Mouse (Mus musculus) heart, embryonic 15.5 days (tissue): ENCODE results near the gene Lpcat2. TPM values are rescaled to one million over a fixed set of nuclear protein-coding genes. Genes with fewer than 3 reads are reported as not detected.

Experiments
- ATAC-seq: fragments of 200-750 bp; cut with Nextera tagmentation; replicated peaks from 2 replicates; pipeline ENCODE4 v1.8.0; 2017; ENCODE audit warnings: low read depth, moderate TSS enrichment; ENCODE audit not compliant: insufficient number of reproducible peaks, insufficient read depth, low FRiP score
- H3K27ac ChIP-seq: fragments of 300-500 bp; sonication (generic); 2 replicates; pipeline ENCODE4 v1.5.1; 2015; ENCODE audit warnings: mild to moderate bottlenecking, inconsistent platforms
- H3K27me3 ChIP-seq: fragments of 300-500 bp; sonication (generic); 2 replicates; pipeline ENCODE4 v1.6.1; 2015; ENCODE audit warnings: inconsistent platforms
- H3K36me3 ChIP-seq: fragments of 300-500 bp; sonication (generic); 2 replicates; pipeline ENCODE4 v1.6.1; 2015; ENCODE audit warnings: mild to moderate bottlenecking, inconsistent platforms
- H3K4me1 ChIP-seq: fragments of 300-500 bp; sonication (generic); replicated peaks from 2 replicates; pipeline ENCODE4 v1.6.1; 2015; ENCODE audit warnings: inconsistent platforms
- H3K4me2 ChIP-seq: fragments of 300-500 bp; sonication (generic); 2 replicates; pipeline ENCODE4 v1.6.1; 2015; ENCODE audit warnings: inconsistent platforms, mild to moderate bottlenecking, moderate library complexity
- H3K4me3 ChIP-seq: fragments of 300-500 bp; sonication (generic); 2 replicates; pipeline ENCODE4 v1.5.1; 2015; ENCODE audit warnings: mild to moderate bottlenecking, inconsistent platforms
- H3K9ac ChIP-seq: fragments of 300-500 bp; sonication (generic); 2 replicates; pipeline ENCODE4 v1.6.1; 2015; ENCODE audit warnings: mild to moderate bottlenecking, inconsistent platforms
- H3K9me3 ChIP-seq: fragments of 300-500 bp; sonication (generic); replicated peaks from 2 replicates; pipeline ENCODE4 v1.6.1; 2016; ENCODE audit warnings: inconsistent platforms
- WGBS: fragments of 180-500 bp; shearing (Covaris S2); methylation state at CpG from one replicate; pipeline ENCODE4 v1.1.7; 2015; ENCODE audit warnings: mixed read lengths; 5-methylcytosine and 5-hydroxymethylcytosine counted together
- polyA plus RNA-seq: library from polyadenylated mRNA; unstranded; fragments of >200 nt; fragmentation: Nextera tagmentation; extraction: Ambion mirVana; gene quantifications from 2 replicates; pipeline ENCODE4 v1.2.1, GENCODE M21; 2015

Lpcat2 gene
- 4.0 and 8.2 TPM in 2 replicates for polyA plus RNA-seq

- WGBS: under 1% methylated on average over 50 of the region's 50 CpGs
- H3K4me3 ChIP-seq: peak within 1 kb of the TSS; percentile 66
- H3K27me3 ChIP-seq: peaks cover 14% of the 10 kb centered on the region; the same call in 1 of the 2 replicates
Observed at GRCm38 (mm10) chr8:92855171-92855894, at the start of gene Lpcat2. Gene Lpcat2, plus strand, starts transcription at chr8:92855339.

GRCm38 (mm10) chr8:92812773-92813172 lies 42.4 kb upstream of the Lpcat2 start:
- Histone ChIP-seq H3K9me3 (no peaks in the 10 kb centered on the region), H3K27ac (no peak overlapping the region), H3K4me2 (no peak overlapping the region), H3K4me1 (no peaks in the 10 kb centered on the region), H3K4me3 (no peak overlapping the region), H3K9ac (no peak overlapping the region), H3K27me3 (peaks cover 5% of the 10 kb centered on the region; the same call in 1 of the 2 replicates), H3K36me3 (no peaks in the 10 kb centered on the region)
- 73% methylated on average over 2 of the region's 2 CpGs for WGBS
- ATAC-seq: no peak

More at GRCm38 (mm10) chr8:92855171-92855894, at the start of gene Lpcat2:
- peak within 1 kb of the TSS; percentile 91 for H3K4me2 ChIP-seq
- H3K27ac ChIP-seq: no peak within 1 kb of the TSS
- peaks cover 6% of the 10 kb centered on the region; the same call in 1 of the 2 replicates for H3K4me1 ChIP-seq
- ATAC-seq: peak; percentile 45; the same call in 1 of the 2 replicates
- no peaks in the 10 kb centered on the region for H3K36me3 ChIP-seq
- H3K9me3 ChIP-seq: no peaks in the 10 kb centered on the region
- H3K9ac ChIP-seq: peak within 1 kb of the TSS; percentile 68

DNA sequence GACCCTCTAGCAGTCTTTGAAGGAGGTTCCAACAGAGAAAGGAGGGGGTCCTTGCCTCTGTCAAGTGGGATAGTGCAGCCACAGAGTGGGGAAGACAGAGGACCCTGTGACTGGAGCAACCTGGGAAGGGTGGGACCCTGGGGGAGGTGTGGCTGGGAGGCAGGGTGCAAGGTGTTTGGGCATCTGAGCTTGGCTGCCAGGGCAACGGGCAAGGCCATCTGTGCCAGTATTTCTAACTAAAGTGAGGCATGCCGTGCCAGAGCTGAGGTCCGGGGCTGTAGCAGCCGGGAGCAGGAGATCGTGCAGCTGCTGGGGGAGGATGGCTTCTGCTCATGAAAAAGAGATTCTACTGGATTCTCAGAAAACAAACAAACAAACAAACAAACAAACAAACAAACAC lies 39.5 kb upstream of the Lpcat2 start:
- Histone ChIP-seq H3K9ac (no peak overlapping the region), H3K27ac (no peak overlapping the region), H3K27me3 (peaks cover 5% of the 10 kb centered on the region; the same call in 1 of the 2 replicates), H3K4me3 (no peak overlapping the region), H3K9me3 (no peaks in the 10 kb centered on the region), H3K36me3 (no peaks in the 10 kb centered on the region), H3K4me2 (no peak overlapping the region), H3K4me1 (no peaks in the 10 kb centered on the region)
- 73% methylated on average over 5 of the region's 5 CpGs for WGBS
- ATAC-seq: no peak

- Histone ChIP-seq H3K27ac (no peak overlapping the region), H3K4me3 (no peak overlapping the region)
Observed at GRCm38 (mm10) chr8:92817928-92818818, 37.0 kb upstream of the Lpcat2 start.

DNA sequence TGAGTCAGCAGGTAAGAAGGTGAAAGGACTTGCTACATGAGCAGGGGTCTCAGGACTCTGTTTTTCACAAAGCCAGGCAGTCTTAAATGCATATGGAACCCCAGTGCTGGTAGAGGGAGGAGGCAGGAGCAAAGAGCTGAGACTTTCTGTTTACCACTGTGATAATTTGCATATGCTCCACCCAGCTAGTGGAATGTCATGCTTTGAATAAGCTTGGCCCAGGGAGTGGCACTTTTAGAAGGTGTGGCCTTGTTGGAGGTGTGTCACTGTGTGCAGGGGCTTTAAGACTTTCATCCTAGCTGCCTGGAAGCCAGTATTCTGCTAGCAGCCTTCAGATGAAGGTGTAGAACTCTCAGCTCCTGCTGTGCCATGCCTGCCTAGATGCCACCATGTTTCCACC lies 34.0 kb upstream of the Lpcat2 start:
- Histone ChIP-seq H3K36me3 (no peaks in the 10 kb centered on the region), H3K9me3 (no peaks in the 10 kb centered on the region), H3K27ac (no peak overlapping the region), H3K4me1 (peaks cover 4% of the 10 kb centered on the region; the same call in 1 of the 2 replicates), H3K4me2 (no peak overlapping the region), H3K4me3 (no peak overlapping the region), H3K27me3 (peaks cover 3% of the 10 kb centered on the region; the same call in 1 of the 2 replicates), H3K9ac (no peak overlapping the region)
- ATAC-seq: no peak

More at GRCm38 (mm10) chr8:92817928-92818818, 37.0 kb upstream of the Lpcat2 start:
- peak; percentile 62; the same call in 1 of the 2 replicates for ATAC-seq
- H3K9me3 ChIP-seq: no peaks in the 10 kb centered on the region
- H3K27me3 ChIP-seq: peaks cover 5% of the 10 kb centered on the region; the same call in 1 of the 2 replicates
- H3K9ac ChIP-seq: no peak overlapping the region
- H3K36me3 ChIP-seq: no peaks in the 10 kb centered on the region
- H3K4me1 ChIP-seq: no peaks in the 10 kb centered on the region
- WGBS: 18% methylated on average over 6 of the region's 6 CpGs
- no peak overlapping the region for H3K4me2 ChIP-seq

- Histone ChIP-seq H3K4me3 (no peak overlapping the region), H3K9me3 (no peaks in the 10 kb centered on the region), H3K4me1 (peaks cover 11% of the 10 kb centered on the region), H3K4me2 (no peak overlapping the region), H3K27me3 (peaks cover 7% of the 10 kb centered on the region), H3K9ac (no peak overlapping the region), H3K36me3 (no peaks in the 10 kb centered on the region), H3K27ac (no peak overlapping the region)
- WGBS: 65% methylated on average over 5 of the region's 5 CpGs
- ATAC-seq: no peak
Observed at GRCm38 (mm10) chr8:92822386-92822785, 32.8 kb upstream of the Lpcat2 start.

DNA sequence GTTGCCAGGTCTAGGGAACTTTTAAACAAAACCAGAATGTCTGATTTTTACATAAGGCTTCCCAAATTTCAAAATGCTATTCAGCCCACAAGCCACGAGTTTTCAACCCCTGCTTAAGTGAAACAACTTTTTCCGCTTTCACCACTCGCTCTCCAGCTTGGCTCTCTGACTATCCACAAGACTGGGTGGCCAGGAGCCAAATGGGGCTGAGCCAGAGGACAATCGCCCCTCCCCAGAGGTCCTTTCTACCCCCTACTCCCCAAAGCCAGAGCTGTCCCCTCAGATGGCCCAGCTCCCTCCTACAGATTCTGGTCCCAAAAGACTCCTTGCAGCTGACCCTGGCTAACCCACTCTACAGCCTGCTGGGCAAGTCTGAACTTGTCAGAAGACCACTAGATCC lies 29.1 kb upstream of the Lpcat2 start:
- H3K27me3 ChIP-seq: peaks cover 25% of the 10 kb centered on the region
- no peak for ATAC-seq
- no peak overlapping the region for H3K9ac ChIP-seq
- WGBS: 52% methylated on average over 4 of the region's 4 CpGs
- H3K4me2 ChIP-seq: no peak overlapping the region
- no peaks in the 10 kb centered on the region for H3K9me3 ChIP-seq
- no peak overlapping the region for H3K4me3 ChIP-seq
- peaks cover 14% of the 10 kb centered on the region for H3K4me1 ChIP-seq
- H3K36me3 ChIP-seq: no peaks in the 10 kb centered on the region; the same call in 1 of the 2 replicates
- no peak overlapping the region for H3K27ac ChIP-seq

DNA sequence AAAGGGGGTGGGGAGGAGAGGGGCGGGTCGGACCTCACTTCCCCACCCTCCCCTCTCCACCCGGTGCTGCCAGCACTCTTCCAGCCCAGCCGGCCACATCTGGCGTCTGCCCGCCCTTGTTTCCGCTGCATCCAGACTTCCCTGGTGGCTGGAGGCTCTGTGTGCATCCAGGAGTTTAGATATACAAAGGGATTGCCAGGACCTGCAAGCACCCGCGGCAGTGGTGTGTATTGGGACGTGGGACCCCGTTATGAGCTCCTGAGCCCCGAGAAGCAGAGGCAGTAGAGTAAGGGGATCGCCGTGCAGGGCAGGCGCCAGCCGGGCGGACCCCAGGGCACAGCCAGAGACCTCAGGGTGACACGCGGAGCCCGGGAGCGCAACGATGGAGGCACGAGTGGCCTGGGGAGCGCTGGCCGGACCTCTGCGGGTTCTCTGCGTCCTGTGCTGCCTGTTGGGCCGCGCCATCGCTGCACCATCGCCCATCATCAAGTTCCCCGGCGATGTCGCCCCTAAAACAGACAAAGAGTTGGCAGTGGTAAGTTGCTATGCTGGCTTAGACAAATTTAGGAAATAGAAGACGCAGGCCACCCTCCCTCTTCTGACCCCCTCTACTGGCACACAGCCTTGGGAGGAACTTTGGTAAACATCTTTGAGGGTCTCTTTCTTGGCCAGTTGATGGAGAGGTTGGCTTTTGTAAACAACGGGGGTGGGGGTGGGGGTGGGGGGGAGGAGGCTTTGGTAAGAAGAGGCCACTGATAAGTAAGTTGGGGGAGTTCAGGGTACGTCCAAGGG lies 27.7 kb upstream of the Lpcat2 start, which contains the start of gene Mmp2:
Gene Mmp2, plus strand, starts transcription at position 49 of the 792 bp plus-strand sequence.
- peak within 1 kb of the TSS; percentile 66 for H3K4me2 ChIP-seq
- no peaks in the 10 kb centered on the region for H3K9me3 ChIP-seq
- no peaks in the 10 kb centered on the region; the same call in 1 of the 2 replicates for H3K36me3 ChIP-seq
- 1% methylated on average over 36 of the region's 37 CpGs for WGBS
- H3K9ac ChIP-seq: peak within 1 kb of the TSS; percentile 51
- peaks cover 25% of the 10 kb centered on the region for H3K27me3 ChIP-seq
- H3K27ac ChIP-seq: peak within 1 kb of the TSS; percentile 77
- H3K4me3 ChIP-seq: peak within 1 kb of the TSS; percentile 49
- ATAC-seq: peak; percentile 68
- peaks cover 14% of the 10 kb centered on the region for H3K4me1 ChIP-seq

DNA sequence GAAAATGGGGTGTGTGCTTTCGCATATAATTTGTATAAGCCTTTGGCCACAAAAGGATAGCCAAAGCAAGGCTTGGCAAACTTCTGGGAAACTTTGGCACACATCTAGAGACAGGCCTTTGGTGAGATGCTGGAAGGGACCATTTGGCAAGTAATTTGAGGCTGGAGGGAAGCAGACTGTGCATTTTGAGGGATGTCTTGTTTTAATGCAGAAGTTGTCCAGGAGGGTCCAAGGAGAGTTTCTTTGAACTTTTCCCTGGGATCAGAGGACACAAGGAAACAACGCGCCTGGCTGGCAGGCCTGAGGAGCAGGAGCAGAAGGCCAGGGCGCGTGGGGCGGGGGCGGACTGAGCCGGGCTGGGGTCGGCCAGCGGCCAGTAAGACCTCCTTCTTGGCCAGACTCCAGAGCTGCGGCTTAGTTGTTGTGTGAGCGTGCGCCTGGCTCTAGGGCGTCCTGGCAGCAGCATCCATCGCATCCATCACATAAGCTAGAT lies 26.8 kb upstream of the Lpcat2 start:
- H3K9ac ChIP-seq: no peak overlapping the region
- peaks cover 25% of the 10 kb centered on the region for H3K27me3 ChIP-seq
- H3K36me3 ChIP-seq: no peaks in the 10 kb centered on the region; the same call in 1 of the 2 replicates
- peak overlapping the region; percentile 77; the same call in 1 of the 2 replicates for H3K27ac ChIP-seq
- H3K9me3 ChIP-seq: no peaks in the 10 kb centered on the region
- 24% methylated on average over 15 of the region's 15 CpGs for WGBS
- no peak for ATAC-seq
- H3K4me1 ChIP-seq: peaks cover 14% of the 10 kb centered on the region
- H3K4me3 ChIP-seq: peak overlapping the region; percentile 49
- H3K4me2 ChIP-seq: peak overlapping the region; percentile 66

- Histone ChIP-seq H3K9me3 (no peaks in the 10 kb centered on the region), H3K9ac (no peak overlapping the region), H3K36me3 (peaks cover 10% of the 10 kb centered on the region; the same call in 1 of the 2 replicates), H3K4me1 (no peaks in the 10 kb centered on the region), H3K27me3 (peaks cover 5% of the 10 kb centered on the region), H3K27ac (no peak overlapping the region), H3K4me3 (no peak overlapping the region), H3K4me2 (no peak overlapping the region)
- 55% methylated on average over 5 of the region's 5 CpGs for WGBS
- ATAC-seq: no peak
Observed at GRCm38 (mm10) chr8:92834065-92834731, 20.9 kb upstream of the Lpcat2 start.
